Mouse (Mus musculus): ENCODE measurements at regions not wholly inside any gene's neighbourhood (a gene's known extent, or its start where the extent isn't known, plus 50 kb on each side); places are given as distances from the start of the nearest gene placed in this dataset.

DNA sequence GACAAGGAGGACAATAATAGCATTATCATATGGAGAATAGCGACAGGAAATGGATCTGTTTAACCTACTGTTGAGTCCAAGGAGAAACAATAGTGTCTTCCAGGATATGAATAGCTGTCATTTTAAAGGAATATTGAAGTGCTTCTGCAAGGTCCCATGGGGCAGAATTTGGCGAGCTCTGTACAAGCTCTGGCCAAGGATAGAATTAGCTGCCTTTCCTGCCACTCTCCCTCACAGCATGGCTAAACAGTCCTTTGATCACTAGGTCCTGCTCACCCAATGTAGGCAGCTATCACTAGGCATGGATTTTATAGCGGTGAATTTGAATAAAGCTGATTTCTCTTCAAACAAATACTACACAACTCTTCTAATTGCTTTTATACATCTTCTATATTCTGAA is 74.2 kb upstream of the Map3k7 start:
- TF ChIP-seq JUND (IDR thresholded peaks at IDR 0.05; ENCODE audit: low read depth, low read length): no peak
- no peak for TF ChIP-seq GABPA (IDR thresholded peaks at IDR 0.05; ENCODE audit: low read depth, low read length)
- TF ChIP-seq USF1 (IDR thresholded peaks at IDR 0.05; ENCODE audit: low read depth, low read length): no peak
- TF ChIP-seq E2F4 (IDR thresholded peaks at IDR 0.05; ENCODE audit: borderline replicate concordance, low read depth, low read length): no peak
- TF ChIP-seq MXI1 (IDR thresholded peaks at IDR 0.05; ENCODE audit: low read depth, low read length): no peak
- TF ChIP-seq SMC3 (IDR thresholded peaks at IDR 0.05; ENCODE audit: low read depth, low read length): no peak
- no peak for TF ChIP-seq GATA1 (IDR thresholded peaks at IDR 0.05; ENCODE audit: low read depth, low read length)
- TF ChIP-seq UBTF (IDR thresholded peaks at IDR 0.05; ENCODE audit: borderline replicate concordance, insufficient read depth, low read depth, low read length): no peak
- Histone ChIP-seq H3K9me3 (replicated peaks; ENCODE audit: insufficient read depth, low read length) (no peaks in the 10 kb centered on the region), H3K36me3 (ENCODE audit: control insufficient read depth in 1 of 2, insufficient read depth in 2 of 2, low read length in 2 of 2) (no peaks in the 10 kb centered on the region), H3K27ac (ENCODE audit: control insufficient read depth, low read depth, low read length) (no peak overlapping the region), H3K9ac (ENCODE audit: control insufficient read depth, low read depth, low read length, poor library complexity, severe bottlenecking) (no peak overlapping the region), H3K79me2 (ENCODE audit: control insufficient read depth, insufficient read depth, low read length, poor library complexity) (no peaks in the 10 kb centered on the region), H3K4me1 (ENCODE audit: control insufficient read depth in 1 of 2, insufficient read depth in 2 of 2, low read length in 2 of 2) (no peaks in the 10 kb centered on the region), H3K27me3 (ENCODE audit: control insufficient read depth in 1 of 2, insufficient read depth in 2 of 2, low read length in 2 of 2) (no peaks in the 10 kb centered on the region), H3K4me3 (ENCODE audit: control insufficient read depth in 1 of 2, insufficient read depth in 1 of 2, low read depth in 2 of 2, low read length in 2 of 2) (no peak overlapping the region)
- no peak for DNase-seq (ENCODE audit: low read depth, low spot score)

- no peak overlapping the region for H3K27ac ChIP-seq (ENCODE audit: control insufficient read depth, low read depth, low read length)
- no peaks in the 10 kb centered on the region for H3K9me3 ChIP-seq (replicated peaks; ENCODE audit: insufficient read depth, low read length)
- H3K27me3 ChIP-seq (ENCODE audit: control insufficient read depth in 1 of 2, insufficient read depth in 2 of 2, low read length in 2 of 2): no peaks in the 10 kb centered on the region; a peak in 2 of 4 replicates
- DNase-seq (ENCODE audit: low read depth, low spot score): no peak
- no peak overlapping the region for H3K9ac ChIP-seq (ENCODE audit: control insufficient read depth, low read depth, low read length, poor library complexity, severe bottlenecking)
- H3K4me1 ChIP-seq (ENCODE audit: control insufficient read depth in 1 of 2, insufficient read depth in 2 of 2, low read length in 2 of 2): no peaks in the 10 kb centered on the region
- H3K36me3 ChIP-seq (ENCODE audit: control insufficient read depth in 1 of 2, insufficient read depth in 2 of 2, low read length in 2 of 2): no peaks in the 10 kb centered on the region
- no peak overlapping the region for H3K4me3 ChIP-seq (ENCODE audit: control insufficient read depth in 1 of 2, insufficient read depth in 1 of 2, low read depth in 2 of 2, low read length in 2 of 2)
- TF ChIP-seq MAZ (IDR thresholded peaks at IDR 0.05; ENCODE audit: low read depth, low read length): no peak
- TF ChIP-seq ETS1 (IDR thresholded peaks at IDR 0.05; ENCODE audit: low read depth, low read length): no peak
- TF ChIP-seq MAFK (IDR thresholded peaks at IDR 0.05; ENCODE audit: borderline replicate concordance, low read depth, low read length): no peak
- no peak for TF ChIP-seq POLR2AphosphoS5 (IDR thresholded peaks at IDR 0.05; ENCODE audit: borderline replicate concordance, low read depth, low read length)
- no peak for TF ChIP-seq GABPA (IDR thresholded peaks at IDR 0.05; ENCODE audit: low read depth, low read length)
- H3K79me2 ChIP-seq (ENCODE audit: control insufficient read depth, insufficient read depth, low read length, poor library complexity): no peaks in the 10 kb centered on the region
Observed at GRCm38 (mm10) chr4:31909086-31909673, 54.7 kb upstream of the Map3k7 start.

Data from MEL (cell line).